Mouse (Mus musculus) liver, embryonic 14.5 days (tissue): ENCODE data around the gene Dnajc16. TPM values are rescaled to one million over a fixed set of nuclear protein-coding genes. Genes with fewer than 3 reads are reported as not detected.

Experiments
- ATAC-seq: fragments of 200-750 bp; cut with Nextera tagmentation; 2 replicates; pipeline ENCODE4 v1.8.0; 2017; ENCODE audit warnings: moderate number of reproducible peaks, mild to moderate bottlenecking, moderate library complexity; ENCODE audit not compliant: insufficient read depth
- DNase-seq, 3 experiments: peaks; one replicate each; pipeline ENCODE4 v3.0.0-alpha.2; 2012 to 2013; ENCODE audit warnings: low read depth in 3 of 3, low spot score in 3 of 3
- H3K27ac ChIP-seq: fragments of 300-500 bp; sonication (generic); 2 replicates; pipeline ENCODE4 v1.5.1; 2014; ENCODE audit warnings: moderate library complexity, mild to moderate bottlenecking, control low read depth, inconsistent platforms
- H3K27me3 ChIP-seq: fragments of 300-500 bp; sonication (generic); 2 replicates; pipeline ENCODE4 v1.6.1; 2014; ENCODE audit warnings: mild to moderate bottlenecking, low read length, moderate library complexity; ENCODE audit not compliant: control insufficient read depth, insufficient read depth
- H3K36me3 ChIP-seq: fragments of 300-500 bp; sonication (generic); replicated peaks from 2 replicates; pipeline ENCODE4 v1.6.1; 2014; ENCODE audit warnings: low read depth; ENCODE audit not compliant: control insufficient read depth, insufficient read depth
- H3K4me1 ChIP-seq, 2 experiments: fragments of 200-500 bp in 1 of 2; fragments of 300-500 bp in 1 of 2; sonication (generic) in 1 of 2; replicated peaks; 2 replicates each; pipeline ENCODE4 v1.6.1; 2012 to 2014; ENCODE audit warnings: antibody characterized with exemption in 1 of 2, inconsistent platforms in 1 of 2, low read length in 1 of 2; ENCODE audit not compliant: control insufficient read depth in 2 of 2, insufficient read depth in 2 of 2
- H3K4me2 ChIP-seq: fragments of 300-500 bp; sonication (generic); 2 replicates; pipeline ENCODE4 v1.6.1; 2014; ENCODE audit warnings: low read depth, mild to moderate bottlenecking, control low read depth, moderate library complexity
- H3K4me3 ChIP-seq, 2 experiments: fragments of 200-500 bp in 1 of 2; fragments of 300-500 bp in 1 of 2; sonication (generic) in 1 of 2; 2 replicates each; pipeline ENCODE4 v1.5.1; 2012 to 2014; ENCODE audit warnings: low read depth in 2 of 2, low read length in 2 of 2, mild to moderate bottlenecking in 2 of 2, control low read depth in 1 of 2, inconsistent platforms in 1 of 2, moderate library complexity in 1 of 2; ENCODE audit not compliant: insufficient read depth in 1 of 2
- H3K9ac ChIP-seq: fragments of 300-500 bp; sonication (generic); replicated peaks from 2 replicates; pipeline ENCODE4 v1.6.1; 2014; ENCODE audit warnings: mild to moderate bottlenecking, control low read depth, moderate library complexity
- H3K9me3 ChIP-seq: fragments of 300-500 bp; sonication (generic); 2 replicates; pipeline ENCODE4 v1.6.1; 2016; ENCODE audit warnings: low read length, mixed read lengths; ENCODE audit not compliant: control insufficient read depth
- CTCF ChIP-seq: IDR thresholded peaks from 2 replicates; pipeline ENCODE4 v1.5.1; 2016; ENCODE audit warnings: antibody characterized with exemption, low read depth, control low read depth
- EP300 ChIP-seq: IDR thresholded peaks from 2 replicates; pipeline ENCODE4 v1.6.1; 2016; ENCODE audit warnings: antibody characterized with exemption, low read depth
- WGBS: fragments of 180-500 bp; shearing (Covaris S2); extraction: QIAGEN DNeasy Blood & Tissue Kit; methylation state at CpG from one replicate; pipeline ENCODE4 v1.1.7; 2014; ENCODE audit not compliant: insufficient replicate concordance; 5-methylcytosine and 5-hydroxymethylcytosine counted together
- polyA plus RNA-seq, 2 experiments: library from polyadenylated mRNA; depleted of rRNA in 1 of 2; stranded (reverse) in 1 of 2; unstranded in 1 of 2; fragments of >200 nt; fragmentation: Nextera tagmentation in 1 of 2; extraction: Ambion mirVana in 1 of 2; gene quantifications; 2 replicates each; pipeline versions ENCODE4 v1.2.1 to v1.2.3; 2012 to 2014

Dnajc16 gene
- polyA plus RNA-seq, 2 experiments, result 1.7 to 2.8 TPM

DNA sequence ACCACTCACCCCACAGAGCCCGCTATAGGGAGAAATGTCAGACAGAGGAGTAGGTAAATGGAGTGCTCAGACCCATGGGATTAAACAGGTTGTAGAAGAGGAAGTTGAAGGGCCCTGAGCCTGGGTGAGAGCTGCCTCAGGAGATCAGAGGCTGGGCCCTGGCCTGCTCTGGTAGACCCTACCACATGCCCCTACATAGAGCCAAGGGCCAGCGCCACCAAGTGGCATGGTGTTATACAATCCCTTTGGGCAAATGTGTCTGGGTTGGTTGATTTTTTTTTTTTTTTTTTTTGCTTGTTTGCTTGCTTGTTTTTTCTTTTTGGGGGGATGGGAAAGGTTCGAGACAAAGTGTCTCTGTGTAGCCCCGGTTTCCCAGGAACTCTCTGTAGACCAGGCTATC, 13.4 kb upstream of the Dnajc16 start:
- DNase-seq, result no peak
- 57% methylated on average over 4 of the region's 4 CpGs for WGBS
- H3K36me3 ChIP-seq, result peaks cover 43% of the 10 kb centered on the region

GRCm38 (mm10) chr4:141797545-141797944, 6.8 kb upstream of the Dnajc16 start:
- TF ChIP-seq EP300 (no peak), CTCF (no peak)
- Histone ChIP-seq H3K9ac (no peak overlapping the region), H3K27ac (no peak overlapping the region), H3K9me3 (no peaks in the 10 kb centered on the region), H3K4me1 (peaks cover 10 to 11% of the 10 kb centered on the region in 2 experiments), H3K4me3 (no peak overlapping the region), H3K4me2 (no peak overlapping the region), H3K36me3 (peaks cover 15% of the 10 kb centered on the region; the same call in 1 of the 2 replicates), H3K27me3 (no peaks in the 10 kb centered on the region)
- DNase-seq (no peak), ATAC-seq (no peak)
- WGBS, result 85% methylated on average over 5 of the region's 5 CpGs

More for the DNA sequence above, 13.4 kb upstream of the Dnajc16 start:
- H3K4me1 ChIP-seq, result no peaks in the 10 kb centered on the region
- no peak for ATAC-seq
- no peak overlapping the region for H3K27ac ChIP-seq
- peak; percentile 37 for TF ChIP-seq CTCF
- TF ChIP-seq EP300, result no peak
- no peaks in the 10 kb centered on the region for H3K9me3 ChIP-seq
- H3K4me3 ChIP-seq, result no peak overlapping the region
- H3K4me2 ChIP-seq, result no peak overlapping the region
- H3K27me3 ChIP-seq, result no peaks in the 10 kb centered on the region
- H3K9ac ChIP-seq, result no peak overlapping the region

- DNase-seq, result no peak
- Histone ChIP-seq H3K9ac (no peak overlapping the region), H3K27ac (no peak overlapping the region), H3K4me1 (peaks cover 16 to 17% of the 10 kb centered on the region in 2 experiments), H3K27me3 (no peaks in the 10 kb centered on the region), H3K4me2 (no peak overlapping the region), H3K9me3 (no peaks in the 10 kb centered on the region), H3K36me3 (peaks cover 15% of the 10 kb centered on the region; the same call in 1 of the 2 replicates), H3K4me3 (no peak overlapping the region)
- ATAC-seq, result no peak
- TF ChIP-seq CTCF, result no peak
- TF ChIP-seq EP300, result no peak
- 80% methylated on average over 4 of the region's 4 CpGs for WGBS
Measured at GRCm38 (mm10) chr4:141796954-141797353, 6.2 kb upstream of the Dnajc16 start.

DNA sequence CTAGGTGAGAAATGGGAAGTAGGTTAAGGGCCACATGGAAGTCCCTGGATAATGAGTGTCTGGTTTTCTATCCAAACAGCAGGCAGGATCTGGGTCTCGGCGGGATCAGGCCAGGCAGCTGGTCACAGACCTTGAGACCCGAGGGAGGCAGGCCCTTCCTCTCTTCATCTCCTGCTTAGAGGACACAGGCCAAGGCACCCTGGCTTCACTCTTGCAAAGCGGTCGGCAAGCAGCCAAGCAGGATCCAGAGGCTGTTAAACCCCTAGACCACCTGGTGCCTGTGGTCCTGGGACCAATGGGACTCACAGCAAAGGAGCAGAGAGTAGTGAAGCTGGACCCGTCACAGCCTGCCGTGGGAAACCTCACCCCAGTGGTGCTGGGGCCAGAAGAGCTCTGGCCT, 5.6 kb upstream of the Dnajc16 start:
- Histone ChIP-seq H3K27me3 (no peaks in the 10 kb centered on the region), H3K9me3 (no peaks in the 10 kb centered on the region), H3K4me2 (no peak overlapping the region), H3K36me3 (peaks cover 15% of the 10 kb centered on the region; the same call in 1 of the 2 replicates), H3K27ac (no peak overlapping the region), H3K4me3 (no peak overlapping the region), H3K9ac (no peak overlapping the region), H3K4me1 (peaks cover 22% of the 10 kb centered on the region in 2 experiments)
- WGBS, result 82% methylated on average over 7 of the region's 7 CpGs
- TF ChIP-seq EP300 (no peak), CTCF (no peak)
- no peak for DNase-seq
- no peak for ATAC-seq

DNA sequence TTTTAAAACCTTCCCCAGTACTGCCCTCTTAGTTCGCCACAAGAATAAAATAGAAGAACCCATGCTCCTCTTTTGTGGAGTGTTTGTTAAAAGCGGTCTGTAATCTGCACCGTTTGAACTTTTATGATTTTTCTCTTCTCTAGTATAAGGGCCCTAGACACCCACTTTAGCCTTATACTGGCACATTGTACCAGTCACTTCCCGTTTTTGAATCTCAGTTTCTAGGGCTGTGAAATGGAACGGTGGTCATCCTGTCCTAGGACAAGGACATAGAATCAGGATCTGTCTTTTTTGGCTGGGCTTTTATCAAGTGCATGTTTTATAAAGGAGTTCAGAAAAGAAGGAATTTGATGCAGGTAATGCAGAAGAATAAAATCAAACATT, 3.4 kb upstream of the Dnajc16 start:
- WGBS, result 5% methylated on average over 5 of the region's 5 CpGs
- Histone ChIP-seq H3K9me3 (no peaks in the 10 kb centered on the region), H3K27me3 (no peaks in the 10 kb centered on the region), H3K36me3 (peaks cover 15% of the 10 kb centered on the region; the same call in 1 of the 2 replicates), H3K4me3 (peak overlapping the region; percentile 72 to 87), H3K27ac (peak overlapping the region; percentile 90), H3K4me2 (peak overlapping the region; percentile 75), H3K4me1 (peaks cover 32 to 35% of the 10 kb centered on the region in 2 experiments), H3K9ac (peak overlapping the region; percentile 71)
- TF ChIP-seq EP300 (no peak), CTCF (no peak)
- DNase-seq (no peak), ATAC-seq (no peak)
